Mouse (Mus musculus): ENCODE measurements around the gene Ppp1r37. TPM values are rescaled to one million over a fixed set of nuclear protein-coding genes. Genes with fewer than 3 reads are reported as not detected.
A peak's percentile ranks its signal among the peaks of the same experiment; 100 is the strongest.

Ppp1r37 gene
- total RNA-seq, 2 experiments from 2014 or later = 59.2 to 60.8 TPM

GRCm38 (mm10) chr7:19572926-19573775 is 10.3 kb upstream of the Ppp1r37 start:
- DNase-seq = peak; percentile 89

DNA sequence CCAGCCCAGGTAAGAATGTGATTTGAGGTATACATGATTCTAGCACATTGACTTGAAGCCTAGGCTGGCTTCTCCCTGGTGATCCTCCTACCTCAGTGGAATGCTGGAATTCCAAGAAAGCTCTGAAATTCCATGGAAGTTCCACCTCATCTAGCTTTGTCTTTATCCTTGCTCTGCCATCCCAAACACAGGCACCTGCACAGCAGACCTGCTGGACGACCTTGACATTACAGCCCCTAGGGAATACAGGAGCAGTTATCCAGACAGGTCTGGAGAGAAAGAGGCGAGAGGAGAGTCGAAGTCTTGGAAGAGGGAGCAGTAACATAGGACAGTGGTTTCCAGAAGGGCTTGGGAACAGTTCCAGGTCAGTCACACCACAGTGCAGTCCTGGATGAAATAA is 6.8 kb upstream of the Ppp1r37 start:
- DNase-seq = no peak

DNA sequence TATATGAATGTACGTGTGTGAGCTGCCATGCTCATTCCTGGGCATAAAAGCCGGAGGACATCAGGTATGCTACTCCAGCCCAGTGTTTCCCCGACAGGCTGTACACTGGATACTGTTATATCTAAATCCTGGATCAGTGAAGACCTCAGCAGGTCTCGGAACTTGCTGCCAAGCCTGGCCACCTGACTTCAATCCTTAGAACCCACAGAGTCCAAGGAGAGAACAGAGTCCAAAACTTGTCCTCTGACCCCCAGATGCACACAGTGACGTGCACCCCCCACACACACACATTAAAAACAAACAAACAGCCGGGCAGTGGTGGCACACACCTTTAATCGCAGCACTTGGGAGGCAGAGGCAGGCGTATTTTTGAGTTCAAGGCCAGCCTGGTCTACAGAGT is 4.5 kb upstream of the Ppp1r37 start:
- DNase-seq = no peak

DNA sequence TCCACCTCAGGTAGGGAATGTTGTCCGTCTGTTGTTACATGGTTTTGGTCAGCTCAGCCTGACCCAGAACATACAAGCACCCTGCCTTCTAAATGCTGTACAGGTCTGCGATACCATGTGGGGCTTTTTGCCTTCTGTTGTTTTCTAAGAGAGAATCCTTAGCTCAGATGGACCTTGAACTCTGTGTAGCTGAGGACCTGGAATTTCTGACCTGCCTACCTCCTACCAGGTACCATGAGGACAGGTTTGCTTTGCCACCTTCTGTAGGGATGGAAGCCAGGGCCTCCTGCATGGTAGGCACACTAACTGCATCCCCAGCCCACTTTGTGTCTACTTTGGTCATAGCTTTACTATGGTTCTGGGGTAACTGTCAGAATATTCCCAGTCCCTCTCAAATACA is 2.9 kb upstream of the Ppp1r37 start:
- DNase-seq = no peak

DNA sequence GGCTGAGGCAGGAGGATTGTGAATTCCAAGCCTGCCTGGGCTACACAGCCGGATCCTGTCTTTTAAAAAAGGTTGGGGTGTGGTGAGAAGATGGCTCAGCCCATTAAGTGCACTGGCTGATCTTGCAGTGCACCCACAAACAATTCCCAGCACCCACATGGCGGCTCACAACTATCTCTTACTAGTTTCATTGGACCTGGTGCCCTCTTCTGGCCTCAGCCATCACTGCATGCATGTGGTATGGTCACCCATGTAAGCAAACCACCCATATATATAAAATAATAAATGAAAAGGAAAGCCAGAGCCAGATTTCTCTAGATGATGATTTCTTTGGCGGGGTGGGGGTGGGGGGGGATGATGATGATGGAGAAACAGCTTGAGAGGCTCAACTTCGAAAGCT is 1.6 kb upstream of the Ppp1r37 start:
- DNase-seq = peak; percentile 15

DNA sequence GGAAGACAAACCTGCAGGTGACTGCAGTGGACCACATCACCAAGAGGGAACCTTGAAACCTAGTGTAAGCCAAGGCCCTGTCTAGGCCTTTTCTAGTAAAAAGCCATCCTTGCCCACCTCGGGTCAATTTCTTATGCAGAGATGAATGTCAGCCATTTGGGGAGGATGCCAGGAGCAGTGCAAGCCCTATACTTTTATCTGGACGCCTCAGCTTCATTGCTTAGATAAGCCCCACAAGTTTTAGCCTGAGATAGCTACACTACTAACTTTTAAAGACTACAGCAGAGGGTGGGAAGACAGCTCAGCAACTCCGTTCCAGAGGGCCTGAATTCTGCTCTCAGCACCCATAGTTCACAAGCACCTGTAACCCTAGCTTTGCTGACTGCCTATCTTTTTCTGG is 1.0 kb upstream of the Ppp1r37 start:
- DNase-seq = no peak

- peak; percentile 95 for DNase-seq
Observed at GRCm38 (mm10) chr7:19561765-19562642, 872 bp downstream of the Ppp1r37 start.

DNA sequence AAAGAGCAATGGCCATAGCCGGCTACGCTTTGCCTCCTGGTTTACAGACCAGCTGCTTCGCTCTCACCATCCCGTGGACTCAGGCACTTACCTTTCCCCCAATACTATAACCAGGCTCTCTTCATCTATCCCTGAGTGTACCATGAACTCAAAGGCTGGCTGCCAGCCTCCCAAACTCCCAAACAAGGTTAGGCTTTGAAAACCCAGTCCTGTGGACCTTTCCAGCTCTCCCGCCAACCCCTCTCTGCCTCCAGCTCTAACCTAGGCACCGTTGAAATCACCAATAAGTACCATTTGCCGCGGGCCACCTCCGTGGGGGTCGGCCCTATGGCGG is 1.5 kb downstream of the Ppp1r37 start:
- peak; percentile 42 for DNase-seq

GRCm38 (mm10) chr7:19560491-19561260 is 2.2 kb downstream of the Ppp1r37 start:
- peak; percentile 50 for DNase-seq

DNA sequence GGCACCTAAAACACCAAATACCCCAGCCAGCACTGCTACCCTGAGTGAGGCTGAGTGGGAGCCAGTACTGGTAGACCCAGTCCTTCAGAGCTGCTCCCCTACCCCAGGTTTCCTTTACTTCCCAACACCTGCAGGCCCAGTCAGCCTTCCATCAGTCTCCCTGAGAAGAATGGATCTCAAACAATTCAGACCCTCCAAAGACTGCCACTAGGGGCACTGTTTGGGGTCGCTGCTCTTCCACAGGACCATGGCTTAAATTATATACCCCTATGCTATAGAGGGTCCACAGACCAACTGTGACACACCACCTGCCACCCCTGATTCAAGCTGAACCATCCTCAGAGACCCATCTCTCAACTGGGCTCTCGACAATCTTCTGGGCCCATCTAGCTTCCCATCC is 3.9 kb downstream of the Ppp1r37 start:
- no peak for DNase-seq

GRCm38 (mm10) chr7:19557982-19558900 is 4.6 kb downstream of the Ppp1r37 start:
- DNase-seq = no peak

DNA sequence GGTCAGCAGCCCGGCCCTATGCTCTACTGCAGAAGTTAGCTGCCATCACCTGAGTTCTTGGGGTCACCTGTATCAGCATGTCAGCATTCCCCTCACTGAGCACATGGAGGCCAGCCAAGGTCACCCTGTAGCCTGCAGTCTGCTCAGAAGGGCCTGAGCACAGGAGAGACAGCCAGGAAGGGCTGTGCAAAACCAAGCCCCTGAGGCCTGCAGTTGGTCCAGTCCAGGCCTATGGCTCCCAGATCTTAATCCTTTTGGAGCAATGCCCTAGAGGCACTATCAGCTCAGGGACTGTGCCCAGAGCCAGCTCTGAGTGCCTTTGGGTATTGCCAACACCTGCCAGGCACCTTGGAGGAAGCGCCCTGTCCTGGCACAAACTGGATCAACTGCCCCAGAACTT is 5.8 kb downstream of the Ppp1r37 start:
- peak; percentile 47 for DNase-seq

GRCm38 (mm10) chr7:19554168-19554567 is 8.7 kb downstream of the Ppp1r37 start:
- no peak for DNase-seq

- DNase-seq = peak; percentile 46
Observed at GRCm38 (mm10) chr7:19552443-19552842, 10.4 kb downstream of the Ppp1r37 start.

GRCm38 (mm10) chr7:19551634-19552033 is 11.2 kb downstream of the Ppp1r37 start:
- DNase-seq = no peak

DNA sequence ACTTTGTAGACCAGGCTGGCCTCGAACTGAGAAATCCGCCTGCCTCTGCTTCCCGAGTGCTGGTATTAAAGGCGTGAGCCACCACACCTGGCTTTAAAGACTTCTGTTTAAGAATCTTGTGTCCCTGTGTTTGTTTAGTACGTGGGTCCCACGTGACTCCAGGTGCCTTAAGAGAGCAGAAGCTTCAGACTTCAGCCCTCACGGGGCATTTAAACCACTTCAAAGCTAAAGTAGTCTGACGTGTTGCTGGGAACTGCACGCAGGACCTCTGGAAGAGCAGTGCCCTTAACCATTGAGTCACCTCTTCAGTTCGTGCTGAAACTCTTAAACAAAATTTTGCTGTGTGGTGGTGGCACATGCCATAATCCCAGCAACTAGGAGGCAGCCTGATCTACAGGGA is 13.5 kb downstream of the Ppp1r37 start:
- DNase-seq = no peak

- DNase-seq = no peak
Observed at GRCm38 (mm10) chr7:19547344-19547969, 15.4 kb downstream of the Ppp1r37 start.

GRCm38 (mm10) chr7:19546007-19546406 is 16.9 kb downstream of the Ppp1r37 start:
- DNase-seq = no peak

DNA sequence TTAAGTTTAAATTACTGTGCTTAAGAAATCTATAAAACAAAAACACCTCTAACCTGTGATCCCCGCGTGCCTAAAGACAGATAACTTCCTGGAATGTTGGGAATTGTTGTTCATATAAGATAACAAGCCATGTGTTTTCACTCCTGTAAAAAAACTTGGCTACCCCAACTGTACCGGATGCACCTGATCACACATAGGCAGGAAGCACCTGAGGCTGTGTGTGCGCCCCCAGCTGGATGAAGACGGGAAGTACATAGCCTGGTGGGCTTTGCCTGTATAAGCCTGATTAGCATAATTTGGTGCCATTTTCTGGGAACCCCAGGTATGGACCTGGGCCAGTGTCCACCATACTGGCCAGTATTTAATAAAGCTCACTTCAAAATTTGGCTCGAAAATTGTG is 19.3 kb downstream of the Ppp1r37 start:
- no peak for DNase-seq

GRCm38 (mm10) chr7:19542155-19542691 is 20.7 kb downstream of the Ppp1r37 start:
- peak; percentile 60 for DNase-seq

- DNase-seq = no peak
Observed at GRCm38 (mm10) chr7:19541681-19542154, 21.2 kb downstream of the Ppp1r37 start.
